Mouse (Mus musculus) midbrain, embryonic 12.5 days (tissue): ENCODE data around the gene Olfr721-ps1. TPM values are rescaled to one million over a fixed set of nuclear protein-coding genes. Genes with fewer than 3 reads are reported as not detected.
A peak's percentile ranks its signal among the peaks of the same experiment; 100 is the strongest.

Experiments
- ATAC-seq: fragments of 200-750 bp; cut with Nextera tagmentation; 2 replicates; pipeline ENCODE4 v1.8.0; 2017; ENCODE audit warnings: low read depth, moderate TSS enrichment, moderate library complexity; ENCODE audit not compliant: low FRiP score
- H3K27ac ChIP-seq: fragments of 300-500 bp; sonication (generic); replicated peaks from 2 replicates; pipeline ENCODE4 v1.5.1; 2016; ENCODE audit warnings: mild to moderate bottlenecking
- H3K27me3 ChIP-seq: fragments of 300-500 bp; sonication (generic); 2 replicates; pipeline ENCODE4 v1.6.1; 2016; ENCODE audit warnings: mild to moderate bottlenecking
- H3K36me3 ChIP-seq: fragments of 300-500 bp; sonication (generic); 2 replicates; pipeline ENCODE4 v1.6.1; 2016
- H3K4me1 ChIP-seq: fragments of 300-500 bp; sonication (generic); 2 replicates; pipeline ENCODE4 v1.6.1; 2016
- H3K4me2 ChIP-seq: fragments of 300-500 bp; sonication (generic); replicated peaks from 2 replicates; pipeline ENCODE4 v1.6.1; 2016; ENCODE audit warnings: mild to moderate bottlenecking, moderate library complexity
- H3K4me3 ChIP-seq: fragments of 300-500 bp; sonication (generic); 2 replicates; pipeline ENCODE4 v1.5.1; 2016; ENCODE audit warnings: mild to moderate bottlenecking
- H3K9ac ChIP-seq: fragments of 300-500 bp; sonication (generic); replicated peaks from 2 replicates; pipeline ENCODE4 v1.6.1; 2016; ENCODE audit warnings: mild to moderate bottlenecking, moderate library complexity
- H3K9me3 ChIP-seq: fragments of 300-500 bp; sonication (generic); 2 replicates; pipeline ENCODE4 v1.6.1; 2016; ENCODE audit warnings: mild to moderate bottlenecking
- WGBS: fragments of 180-500 bp; shearing (Covaris S2); methylation state at CpG from one replicate; pipeline ENCODE4 v1.1.7; 2016; 5-methylcytosine and 5-hydroxymethylcytosine counted together
- polyA plus RNA-seq: library from polyadenylated mRNA; unstranded; fragments of >200 nt; fragmentation: Nextera tagmentation; extraction: Ambion mirVana; gene quantifications from 2 replicates; pipeline ENCODE4 v1.2.1, GENCODE M21; 2016

Olfr721-ps1 gene
- not detected in 2 replicates for polyA plus RNA-seq

GRCm38 (mm10) chr14:14400998-14401397 is at the start of gene Olfr721-ps1:
TSS of gene Olfr721-ps1 (plus strand) at chr14:14401298.
- Histone ChIP-seq H3K4me2 (no peak within 1 kb of the TSS), H3K4me3 (no peak within 1 kb of the TSS), H3K27ac (no peak within 1 kb of the TSS), H3K9me3 (no peaks in the 10 kb centered on the region), H3K27me3 (no peaks in the 10 kb centered on the region), H3K9ac (no peak within 1 kb of the TSS), H3K4me1 (no peaks in the 10 kb centered on the region), H3K36me3 (no peaks in the 10 kb centered on the region)
- no peak for ATAC-seq
- WGBS = 86% methylated on average over 2 of the region's 2 CpGs

- Histone ChIP-seq H3K36me3 (0 out of 2 replicates have a peak, but pooled peaks cover 13% of the 10 kb centered on the region), H3K4me3 (no peak overlapping the region), H3K4me2 (no peak overlapping the region), H3K27me3 (no peaks in the 10 kb centered on the region), H3K9me3 (peaks cover 62% of the 10 kb centered on the region), H3K4me1 (no peaks in the 10 kb centered on the region), H3K9ac (no peak overlapping the region), H3K27ac (no peak overlapping the region)
- WGBS = 91% methylated on average over 9 of the region's 9 CpGs
- peak; percentile 13 for ATAC-seq
Measured at GRCm38 (mm10) chr14:14351721-14352590, 49.1 kb upstream of the Olfr721-ps1 start.

GRCm38 (mm10) chr14:14352606-14353005 is 48.5 kb upstream of the Olfr721-ps1 start:
- Histone ChIP-seq H3K36me3 (0 out of 2 replicates have a peak, but pooled peaks cover 13% of the 10 kb centered on the region), H3K4me1 (no peaks in the 10 kb centered on the region), H3K4me2 (no peak overlapping the region), H3K27ac (no peak overlapping the region), H3K4me3 (no peak overlapping the region), H3K9me3 (peaks cover 56% of the 10 kb centered on the region), H3K9ac (no peak overlapping the region), H3K27me3 (no peaks in the 10 kb centered on the region)
- ATAC-seq = no peak
- 80% methylated on average over 6 of the region's 6 CpGs for WGBS

GRCm38 (mm10) chr14:14353081-14353732 is 47.9 kb upstream of the Olfr721-ps1 start:
- Histone ChIP-seq H3K4me2 (no peak overlapping the region), H3K4me3 (no peak overlapping the region), H3K27me3 (no peaks in the 10 kb centered on the region), H3K9me3 (peaks cover 50% of the 10 kb centered on the region), H3K9ac (no peak overlapping the region), H3K27ac (no peak overlapping the region), H3K36me3 (0 out of 2 replicates have a peak, but pooled peaks cover 13% of the 10 kb centered on the region), H3K4me1 (no peaks in the 10 kb centered on the region)
- 0 out of 2 replicates have a peak, but pooled peaks have one; percentile 0 for ATAC-seq
- WGBS = 94% methylated on average over 7 of the region's 7 CpGs

GRCm38 (mm10) chr14:14353740-14354510 is 47.2 kb upstream of the Olfr721-ps1 start:
- peak; percentile 39 for ATAC-seq
- H3K36me3 ChIP-seq = 0 out of 2 replicates have a peak, but pooled peaks cover 9% of the 10 kb centered on the region
- 87% methylated on average over 8 of the region's 8 CpGs for WGBS

GRCm38 (mm10) chr14:14354511-14355359 is 46.4 kb upstream of the Olfr721-ps1 start:
- ATAC-seq = peak; percentile 59
- no peaks in the 10 kb centered on the region for H3K4me1 ChIP-seq
- WGBS = 85% methylated on average over 13 of the region's 13 CpGs
- no peak overlapping the region for H3K4me2 ChIP-seq
- no peak overlapping the region for H3K9ac ChIP-seq
- H3K27me3 ChIP-seq = no peaks in the 10 kb centered on the region
- 0 out of 2 replicates have a peak, but pooled peaks cover 7% of the 10 kb centered on the region for H3K36me3 ChIP-seq
- H3K27ac ChIP-seq = no peak overlapping the region
- no peak overlapping the region for H3K4me3 ChIP-seq
- peaks cover 35% of the 10 kb centered on the region for H3K9me3 ChIP-seq

More at GRCm38 (mm10) chr14:14353740-14354510, 47.2 kb upstream of the Olfr721-ps1 start:
- Histone ChIP-seq H3K9ac (no peak overlapping the region), H3K9me3 (peaks cover 43% of the 10 kb centered on the region), H3K4me2 (no peak overlapping the region), H3K27me3 (no peaks in the 10 kb centered on the region), H3K27ac (no peak overlapping the region), H3K4me1 (no peaks in the 10 kb centered on the region), H3K4me3 (no peak overlapping the region)

GRCm38 (mm10) chr14:14355360-14355646 is 45.8 kb upstream of the Olfr721-ps1 start:
- ATAC-seq = peak; percentile 11; the same call in 1 of the 2 replicates

GRCm38 (mm10) chr14:14395535-14395934 is 5.6 kb upstream of the Olfr721-ps1 start:
- peak; percentile 68; the same call in 1 of the 2 replicates for ATAC-seq
- WGBS = 94% methylated on average over 1 of the region's 1 CpGs
- Histone ChIP-seq H3K36me3 (no peaks in the 10 kb centered on the region), H3K4me1 (no peaks in the 10 kb centered on the region), H3K27me3 (no peaks in the 10 kb centered on the region), H3K4me3 (no peak overlapping the region), H3K4me2 (no peak overlapping the region), H3K9me3 (no peaks in the 10 kb centered on the region), H3K9ac (no peak overlapping the region), H3K27ac (no peak overlapping the region)

More at GRCm38 (mm10) chr14:14355360-14355646, 45.8 kb upstream of the Olfr721-ps1 start:
- Histone ChIP-seq H3K9me3 (peaks cover 29% of the 10 kb centered on the region), H3K9ac (no peak overlapping the region), H3K27ac (no peak overlapping the region), H3K4me1 (no peaks in the 10 kb centered on the region), H3K4me3 (no peak overlapping the region), H3K27me3 (no peaks in the 10 kb centered on the region), H3K4me2 (no peak overlapping the region), H3K36me3 (0 out of 2 replicates have a peak, but pooled peaks cover 2% of the 10 kb centered on the region)
- 91% methylated on average over 8 of the region's 8 CpGs for WGBS

GRCm38 (mm10) chr14:14436078-14436658 is 35.1 kb downstream of the Olfr721-ps1 start:
- 86% methylated on average over 3 of the region's 3 CpGs for WGBS

More at GRCm38 (mm10) chr14:14436078-14436658, 35.1 kb downstream of the Olfr721-ps1 start:
- Histone ChIP-seq H3K9me3 (0 out of 2 replicates have a peak, but pooled peaks cover 3% of the 10 kb centered on the region), H3K36me3 (no peaks in the 10 kb centered on the region), H3K4me3 (no peak overlapping the region), H3K27ac (no peak overlapping the region), H3K4me1 (no peaks in the 10 kb centered on the region), H3K4me2 (no peak overlapping the region), H3K9ac (no peak overlapping the region), H3K27me3 (no peaks in the 10 kb centered on the region)
- ATAC-seq = no peak
